Mouse (Mus musculus) MEL (cell line): ENCODE data around the gene Samd9l.

Experiments
- E2F4 ChIP-seq: IDR thresholded peaks from 2 replicates; pipeline ENCODE4 v1.6.1; 2011; ENCODE audit warnings: low read depth, low read length, improper control_type of control experiment, borderline replicate concordance
- MYC ChIP-seq: IDR thresholded peaks from 2 replicates; pipeline ENCODE4 v1.6.1; 2011; ENCODE audit warnings: low read depth, mild to moderate bottlenecking, low read length, improper control_type of control experiment, moderate library complexity

DNA sequence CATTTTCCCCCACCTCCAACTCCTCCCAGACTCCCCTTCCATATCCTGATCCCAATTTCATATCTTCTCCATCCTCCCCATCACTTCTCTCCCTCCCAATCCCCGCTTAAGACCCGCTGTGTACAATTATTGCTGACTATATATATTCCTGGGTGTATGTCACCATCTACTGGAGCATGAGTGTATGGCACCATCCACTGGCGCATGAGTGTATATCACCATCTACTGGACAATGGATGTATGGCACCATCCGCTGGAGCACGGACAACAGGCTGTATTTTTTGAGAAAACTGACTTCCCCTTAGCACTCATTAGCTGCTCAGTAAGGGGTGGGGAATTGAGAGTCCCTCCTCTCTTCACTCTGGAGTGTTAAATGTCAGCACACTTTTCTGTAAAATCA is 48.0 kb upstream of the Samd9l start:
- TF ChIP-seq E2F4 (no peak), MYC (no peak)
